Mouse (Mus musculus) liver, embryonic 15.5 days (tissue): ENCODE measurements around the gene Hmox1. TPM values are rescaled to one million over a fixed set of nuclear protein-coding genes. Genes with fewer than 3 reads are reported as not detected.

Experiments
- ATAC-seq: fragments of 200-750 bp; cut with Nextera tagmentation; 2 replicates; pipeline ENCODE4 v1.8.0; 2017; ENCODE audit warnings: moderate number of reproducible peaks, mild to moderate bottlenecking, moderate library complexity; ENCODE audit not compliant: insufficient read depth
- H3K27ac ChIP-seq: fragments of 300-500 bp; sonication (generic); replicated peaks from 2 replicates; pipeline ENCODE4 v1.5.1; 2015; ENCODE audit warnings: mild to moderate bottlenecking, inconsistent platforms
- H3K27me3 ChIP-seq: fragments of 300-500 bp; sonication (generic); 2 replicates; pipeline ENCODE4 v1.6.1; 2015; ENCODE audit warnings: mild to moderate bottlenecking, inconsistent platforms
- H3K36me3 ChIP-seq: fragments of 300-500 bp; sonication (generic); replicated peaks from 2 replicates; pipeline ENCODE4 v1.6.1; 2015; ENCODE audit warnings: moderate library complexity, mild to moderate bottlenecking, inconsistent platforms
- H3K4me1 ChIP-seq: fragments of 300-500 bp; sonication (generic); replicated peaks from 2 replicates; pipeline ENCODE4 v1.6.1; 2015; ENCODE audit warnings: inconsistent platforms
- H3K4me2 ChIP-seq: fragments of 300-500 bp; sonication (generic); 2 replicates; pipeline ENCODE4 v1.6.1; 2015; ENCODE audit warnings: moderate library complexity, mild to moderate bottlenecking, inconsistent platforms
- H3K4me3 ChIP-seq: fragments of 300-500 bp; sonication (generic); replicated peaks from 2 replicates; pipeline ENCODE4 v1.5.1; 2015; ENCODE audit warnings: mild to moderate bottlenecking, inconsistent platforms
- H3K9ac ChIP-seq: fragments of 300-500 bp; sonication (generic); 2 replicates; pipeline ENCODE4 v1.6.1; 2015; ENCODE audit warnings: moderate library complexity, mild to moderate bottlenecking, inconsistent platforms
- H3K9me3 ChIP-seq: fragments of 300-500 bp; sonication (generic); replicated peaks from 2 replicates; pipeline ENCODE4 v1.6.1; 2016; ENCODE audit warnings: inconsistent platforms
- WGBS: fragments of 180-500 bp; shearing (Covaris S2); methylation state at CpG from one replicate; pipeline ENCODE4 v1.1.7; 2015; ENCODE audit warnings: mixed read lengths; ENCODE audit not compliant: insufficient replicate concordance; 5-methylcytosine and 5-hydroxymethylcytosine counted together
- polyA plus RNA-seq: library from polyadenylated mRNA; unstranded; fragments of >200 nt; fragmentation: Nextera tagmentation; extraction: Ambion mirVana; gene quantifications from 2 replicates; pipeline ENCODE4 v1.2.1, GENCODE M21; 2015

The Hmox1 gene
- polyA plus RNA-seq, 1 experiment from 2014 or later, result 151 TPM

GRCm38 (mm10) chr8:75088989-75089881, 4.2 kb upstream of the Hmox1 start:
- Histone ChIP-seq H3K27ac (peak overlapping the region; percentile 65), H3K4me2 (peak overlapping the region; percentile 37), H3K4me3 (no peak overlapping the region), H3K27me3 (peaks cover 53% of the 10 kb centered on the region), H3K9me3 (no peaks in the 10 kb centered on the region), H3K9ac (no peak overlapping the region), H3K36me3 (no peaks in the 10 kb centered on the region), H3K4me1 (peaks cover 52% of the 10 kb centered on the region)
- 10% methylated on average over 6 of the region's 6 CpGs for WGBS
- ATAC-seq, result peak; percentile 53

GRCm38 (mm10) chr8:75090781-75091365, 2.5 kb upstream of the Hmox1 start:
- Histone ChIP-seq H3K36me3 (no peaks in the 10 kb centered on the region), H3K4me3 (no peak overlapping the region), H3K4me2 (no peak overlapping the region), H3K9me3 (no peaks in the 10 kb centered on the region), H3K4me1 (peaks cover 36% of the 10 kb centered on the region), H3K27ac (no peak overlapping the region), H3K27me3 (peaks cover 68% of the 10 kb centered on the region), H3K9ac (no peak overlapping the region)
- WGBS, result 55% methylated on average over 4 of the region's 4 CpGs
- no peak for ATAC-seq

GRCm38 (mm10) chr8:75102956-75103355, 9.5 kb downstream of the Hmox1 start:
- Histone ChIP-seq H3K27ac (no peak overlapping the region), H3K4me1 (peaks cover under 1% of the 10 kb centered on the region; the same call in 1 of the 2 replicates), H3K27me3 (0 out of 2 replicates have a peak, but pooled peaks cover 2% of the 10 kb centered on the region), H3K36me3 (no peaks in the 10 kb centered on the region), H3K4me2 (no peak overlapping the region), H3K4me3 (no peak overlapping the region), H3K9ac (no peak overlapping the region), H3K9me3 (no peaks in the 10 kb centered on the region)
- WGBS, result 73% methylated on average over 4 of the region's 4 CpGs
- ATAC-seq, result no peak

- 38% methylated on average over 8 of the region's 8 CpGs for WGBS
- Histone ChIP-seq H3K27ac (no peak overlapping the region), H3K9me3 (no peaks in the 10 kb centered on the region), H3K36me3 (no peaks in the 10 kb centered on the region), H3K4me1 (peaks cover 6% of the 10 kb centered on the region), H3K27me3 (0 out of 2 replicates have a peak, but pooled peaks cover 2% of the 10 kb centered on the region), H3K4me2 (no peak overlapping the region), H3K9ac (no peak overlapping the region), H3K4me3 (no peak overlapping the region)
- no peak for ATAC-seq
These were observed 10.0 kb downstream of the Hmox1 start for GRCm38 (mm10) chr8:75103376-75103878.

- Histone ChIP-seq H3K4me1 (peaks cover 44% of the 10 kb centered on the region), H3K36me3 (peaks cover 36% of the 10 kb centered on the region)
- WGBS, result under 1% methylated on average over 9 of the region's 9 CpGs
These were observed 15.3 kb downstream of the Hmox1 start for GRCm38 (mm10) chr8:75108527-75109235.

GRCm38 (mm10) chr8:75109236-75109967, 16.0 kb downstream of the Hmox1 start, which contains the start of gene Mcm5:
Mcm5 (plus strand) TSS chr8:75109569.
- H3K9ac ChIP-seq, result peak within 1 kb of the TSS; percentile 86
- peak; percentile 92 for ATAC-seq
- peak within 1 kb of the TSS; percentile 80 for H3K4me2 ChIP-seq
- peak within 1 kb of the TSS; percentile 95 for H3K4me3 ChIP-seq
- no peaks in the 10 kb centered on the region for H3K9me3 ChIP-seq
- peak within 1 kb of the TSS; percentile 83 for H3K27ac ChIP-seq
- H3K4me1 ChIP-seq, result peaks cover 44% of the 10 kb centered on the region
- WGBS, result under 1% methylated on average over 59 of the region's 59 CpGs
- H3K27me3 ChIP-seq, result no peaks in the 10 kb centered on the region
- peaks cover 44% of the 10 kb centered on the region for H3K36me3 ChIP-seq

More at GRCm38 (mm10) chr8:75108527-75109235, 15.3 kb downstream of the Hmox1 start:
- peak; percentile 68 for ATAC-seq
- H3K4me2 ChIP-seq, result peak overlapping the region; percentile 73
- H3K4me3 ChIP-seq, result peak overlapping the region; percentile 95
- H3K9ac ChIP-seq, result peak overlapping the region; percentile 80
- H3K9me3 ChIP-seq, result no peaks in the 10 kb centered on the region
- no peaks in the 10 kb centered on the region for H3K27me3 ChIP-seq
- peak overlapping the region; percentile 83 for H3K27ac ChIP-seq

GRCm38 (mm10) chr8:75110093-75110492, 16.7 kb downstream of the Hmox1 start:
- peaks cover 44% of the 10 kb centered on the region for H3K4me1 ChIP-seq
- no peaks in the 10 kb centered on the region for H3K27me3 ChIP-seq
- no peak for ATAC-seq
- peak overlapping the region; percentile 80 for H3K4me2 ChIP-seq
- H3K9me3 ChIP-seq, result no peaks in the 10 kb centered on the region
- peak overlapping the region; percentile 86 for H3K9ac ChIP-seq
- peak overlapping the region; percentile 95 for H3K4me3 ChIP-seq
- H3K27ac ChIP-seq, result peak overlapping the region; percentile 69; the same call in 1 of the 2 replicates
- H3K36me3 ChIP-seq, result peaks cover 51% of the 10 kb centered on the region
- 6% methylated on average over 13 of the region's 13 CpGs for WGBS

GRCm38 (mm10) chr8:75118505-75118904, 25.1 kb downstream of the Hmox1 start:
- 72% methylated on average over 1 of the region's 1 CpGs for WGBS
- Histone ChIP-seq H3K27ac (no peak overlapping the region), H3K4me2 (no peak overlapping the region), H3K4me3 (no peak overlapping the region), H3K9ac (no peak overlapping the region), H3K4me1 (peaks cover 9% of the 10 kb centered on the region; the same call in 1 of the 2 replicates), H3K36me3 (peaks cover 100% of the 10 kb centered on the region), H3K27me3 (no peaks in the 10 kb centered on the region), H3K9me3 (no peaks in the 10 kb centered on the region)
- ATAC-seq, result no peak

GRCm38 (mm10) chr8:75119287-75119686, 25.9 kb downstream of the Hmox1 start:
- no peak overlapping the region for H3K27ac ChIP-seq
- H3K36me3 ChIP-seq, result peaks cover 100% of the 10 kb centered on the region
- H3K4me2 ChIP-seq, result no peak overlapping the region
- ATAC-seq, result no peak
- 88% methylated on average over 2 of the region's 2 CpGs for WGBS
- no peaks in the 10 kb centered on the region for H3K9me3 ChIP-seq
- H3K4me3 ChIP-seq, result no peak overlapping the region
- H3K4me1 ChIP-seq, result peaks cover 9% of the 10 kb centered on the region; the same call in 1 of the 2 replicates
- no peak overlapping the region for H3K9ac ChIP-seq
- no peaks in the 10 kb centered on the region for H3K27me3 ChIP-seq

- peaks cover 100% of the 10 kb centered on the region for H3K36me3 ChIP-seq
- 82% methylated on average over 2 of the region's 2 CpGs for WGBS
- ATAC-seq, result no peak
- H3K4me1 ChIP-seq, result peaks cover 9% of the 10 kb centered on the region; the same call in 1 of the 2 replicates
- no peaks in the 10 kb centered on the region for H3K27me3 ChIP-seq
- no peak overlapping the region for H3K4me2 ChIP-seq
- H3K27ac ChIP-seq, result no peak overlapping the region
- H3K4me3 ChIP-seq, result no peak overlapping the region
- no peak overlapping the region for H3K9ac ChIP-seq
- no peaks in the 10 kb centered on the region for H3K9me3 ChIP-seq
These were observed 26.3 kb downstream of the Hmox1 start for GRCm38 (mm10) chr8:75119747-75120146.
